Mouse (Mus musculus): ENCODE measurements at regions not wholly inside any gene's neighbourhood (a gene's known extent, or its start where the extent isn't known, plus 50 kb on each side); places are given as distances from the start of the nearest gene placed in this dataset.
"Not testable (repeated sequence)": the region's sequence is repeated elsewhere in the genome, so short reads cannot be mapped to it uniquely, and the experiment has no call there.

GRCm38 (mm10) chr4:61998366-61998765, 55.6 kb downstream of the Mup20 start:
- ATAC-seq (replicated peaks in 1 of 2; ENCODE audit: insufficient read depth in 1 of 2, low FRiP score in 2 of 2, low TSS enrichment in 1 of 2, low read depth in 1 of 2, poor library complexity in 2 of 2, severe bottlenecking in 2 of 2): peak in 1 of 2 experiments; percentile 56; a peak in 1 of 4 replicates

DNA sequence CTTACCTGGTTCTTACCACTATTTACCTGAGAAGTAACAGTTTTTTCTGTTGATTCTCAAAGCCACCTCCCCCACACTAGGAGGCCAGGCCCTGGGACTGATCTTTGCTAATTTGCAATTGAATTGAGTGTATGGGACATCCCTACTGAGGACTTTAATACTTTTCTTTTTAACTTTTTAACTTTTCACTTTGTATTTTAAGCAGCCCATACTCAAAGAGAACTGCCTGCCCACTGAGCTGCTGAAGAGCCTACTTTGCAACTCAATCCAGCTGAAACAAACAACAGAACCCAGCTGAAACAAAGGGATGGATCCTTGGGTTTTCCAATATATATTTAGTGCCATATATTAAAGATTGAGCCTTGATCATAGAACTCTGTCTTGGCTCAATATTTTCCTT, 64.0 kb downstream of the Mup20 start:
- not testable (repeated sequence) for ATAC-seq (replicated peaks in 1 of 2; ENCODE audit: insufficient read depth in 1 of 2, low FRiP score in 2 of 2, low TSS enrichment in 1 of 2, low read depth in 1 of 2, poor library complexity in 2 of 2, severe bottlenecking in 2 of 2)

DNA sequence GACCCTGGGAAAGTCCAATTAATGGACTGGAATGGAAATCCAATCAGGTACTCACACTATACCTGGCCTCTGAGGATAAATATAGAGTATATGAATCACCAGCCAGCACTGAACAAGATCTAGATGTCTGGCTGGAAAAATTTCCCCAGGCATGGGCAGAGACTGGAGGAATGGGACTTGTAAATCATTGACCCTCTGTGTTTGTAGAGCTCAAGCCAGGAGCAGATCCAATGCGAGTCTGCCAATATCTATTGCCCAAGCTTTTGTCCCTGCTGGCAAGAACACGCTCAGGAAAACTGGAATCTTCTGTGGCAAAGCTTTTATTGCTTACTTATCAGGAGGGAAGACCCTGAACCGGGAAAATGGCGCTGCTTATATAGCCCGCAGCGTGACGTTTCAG, 77.8 kb downstream of the Mup20 start:
- ATAC-seq (replicated peaks in 1 of 2; ENCODE audit: insufficient read depth in 1 of 2, low FRiP score in 2 of 2, low TSS enrichment in 1 of 2, low read depth in 1 of 2, poor library complexity in 2 of 2, severe bottlenecking in 2 of 2): no peak

- peak in 1 of 2 experiments; percentile 53; a peak in 2 of 4 replicates for ATAC-seq (replicated peaks in 1 of 2; ENCODE audit: insufficient read depth in 1 of 2, low FRiP score in 2 of 2, low TSS enrichment in 1 of 2, low read depth in 1 of 2, poor library complexity in 2 of 2, severe bottlenecking in 2 of 2)
Observed at GRCm38 (mm10) chr4:61973236-61973635, 80.7 kb downstream of the Mup20 start.

- no peak for ATAC-seq (replicated peaks in 1 of 2; ENCODE audit: insufficient read depth in 1 of 2, low FRiP score in 2 of 2, low TSS enrichment in 1 of 2, low read depth in 1 of 2, poor library complexity in 2 of 2, severe bottlenecking in 2 of 2)
Observed at GRCm38 (mm10) chr4:61969691-61970090, 84.3 kb downstream of the Mup20 start.

DNA sequence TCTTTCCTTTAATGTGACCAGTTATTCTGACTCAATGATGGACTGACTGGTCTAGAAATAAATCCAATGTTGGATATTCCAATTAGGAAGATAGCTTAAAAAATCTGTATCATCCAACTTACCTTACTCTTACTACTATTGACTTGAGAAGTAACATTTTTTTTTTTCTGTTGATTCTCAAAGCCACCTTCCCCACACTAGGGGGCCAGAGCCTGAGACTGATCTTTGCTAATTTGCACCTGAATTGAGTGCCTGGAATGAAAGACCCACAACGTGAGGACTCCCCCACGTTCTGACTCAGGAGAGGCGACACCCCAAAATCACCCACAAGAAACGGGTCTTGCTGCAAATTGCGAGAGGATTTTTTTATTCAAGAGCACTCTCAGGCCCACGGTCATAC, 86.3 kb downstream of the Mup20 start:
- ATAC-seq (replicated peaks in 1 of 2; ENCODE audit: insufficient read depth in 1 of 2, low FRiP score in 2 of 2, low TSS enrichment in 1 of 2, low read depth in 1 of 2, poor library complexity in 2 of 2, severe bottlenecking in 2 of 2): not testable (repeated sequence)

DNA sequence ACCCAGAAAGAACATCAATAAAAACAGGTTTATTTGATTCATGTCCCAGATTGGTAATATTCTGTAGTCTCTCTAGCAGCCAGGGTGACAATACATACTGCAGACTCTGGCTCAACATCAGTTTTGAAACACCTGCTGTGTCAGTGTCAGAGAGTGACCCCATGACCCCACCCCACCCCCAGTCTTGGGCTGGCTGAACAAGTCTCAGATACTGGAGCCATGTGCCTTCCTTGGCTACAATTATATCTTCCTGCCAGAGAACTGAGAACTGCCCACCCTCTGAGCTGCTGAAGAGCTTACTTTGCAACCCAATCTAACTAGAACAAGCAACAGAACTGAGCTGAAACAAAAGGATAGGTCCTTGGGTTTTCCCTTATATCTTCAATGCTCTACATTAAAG, 91.6 kb downstream of the Mup20 start:
- ATAC-seq (replicated peaks in 1 of 2; ENCODE audit: insufficient read depth in 1 of 2, low FRiP score in 2 of 2, low TSS enrichment in 1 of 2, low read depth in 1 of 2, poor library complexity in 2 of 2, severe bottlenecking in 2 of 2): no peak
